Comparison of ENCODE assay signal across 12 mouse cellular contexts in genomic region chr3:146423710-146424109, GRCm38 (mm10). TPM values are rescaled to one million over a fixed set of nuclear protein-coding genes. Genes with fewer than 3 reads are reported as not detected.
A peak's percentile ranks its signal among the peaks of the same experiment; 100 is the strongest.
DNase-seq lines count a peak whose midpoint lies in the region; ATAC-seq and TF ChIP-seq lines count a peak whose summit lies in the region.
"Had no signal": no experiment of that assay in that cellular context is flagged by ENCODE, and none has a peak within 500 bp of the region (broad histone marks: within the 10 kb centered on the region; RNA-seq: fewer than 3 reads in every experiment).

No protein-coding gene starts in this region.

- H3K4me2 ChIP-seq in liver, postnatal 0 days (ENCODE audit: low read depth, low read length), result no peak overlapping the region
- H3K4me2 ChIP-seq: heart, embryonic 13.5 days; hindbrain, embryonic 15.5 days; lung, embryonic 15.5 days had no signal

- TF ChIP-seq CTCF in lung, adult 2 months (IDR thresholded peaks at IDR 0.05; ENCODE audit: insufficient read depth, low read length), result 0 out of 2 replicates have a peak, but pooled peaks have one; percentile 30
- peak; percentile 67 for TF ChIP-seq CTCF in E14TG2a.4 (conservative IDR thresholded peaks at IDR 0.05; ENCODE audit: low read length)
- TF ChIP-seq CTCF in liver, postnatal 0 days (IDR thresholded peaks at IDR 0.05; ENCODE audit: low read depth), result peak; percentile 51

- no peak for ATAC-seq in liver, postnatal 0 days
- ATAC-seq in erythroid progenitor cell, adult 5-6 weeks (replicated peaks; ENCODE audit: low FRiP score, poor library complexity, severe bottlenecking), result no peak

- no peaks in the 10 kb centered on the region for H3K9me3 ChIP-seq in E14TG2a.4 (ENCODE audit: low read length)
- no peaks in the 10 kb centered on the region for H3K9me3 ChIP-seq in liver, postnatal 0 days (ENCODE audit: low read length)
- H3K9me3 ChIP-seq: heart, embryonic 13.5 days; hindbrain, embryonic 15.5 days; lung, embryonic 15.5 days had no signal

- no peaks in the 10 kb centered on the region for H3K27me3 ChIP-seq in E14TG2a.4 (ENCODE audit: insufficient read depth, low read length)
- H3K27me3 ChIP-seq in liver, postnatal 0 days (ENCODE audit: insufficient read depth, low read length), result no peaks in the 10 kb centered on the region
- H3K27me3 ChIP-seq: heart, embryonic 13.5 days; hindbrain, embryonic 15.5 days; lung, embryonic 15.5 days had no signal

- no peak overlapping the region for H3K27ac ChIP-seq in liver, postnatal 0 days (ENCODE audit: low read depth)
- H3K27ac ChIP-seq: heart, embryonic 13.5 days; hindbrain, embryonic 15.5 days; lung, embryonic 15.5 days had no signal

- 89% methylated on average over 7 of the region's 7 CpGs for WGBS in lung, adult 2 months
- 87% methylated on average over 7 of the region's 7 CpGs for WGBS in liver, postnatal 0 days (ENCODE audit: insufficient replicate concordance)

- DNase-seq in embryo, embryonic 10 days (ENCODE audit: low spot score), result peak; percentile 23
- no peak for DNase-seq in embryo, embryonic 11 days
- no peak for DNase-seq in lung, adult 2 months
- no peak for DNase-seq in lung, adult 18-20 months
- no peak for DNase-seq in liver, postnatal 0 days
- DNase-seq in adipocyte (ENCODE audit: low spot score), result no peak
- DNase-seq: kidney, postnatal 4 days had no signal

- peaks cover 3% of the 10 kb centered on the region; the same call in 1 of the 2 replicates for H3K4me1 ChIP-seq in lung, adult 2 months (ENCODE audit: control insufficient read depth, insufficient read depth, low read length)
- H3K4me1 ChIP-seq in E14TG2a.4 (replicated peaks; ENCODE audit: low read depth, low read length), result peaks cover 50% of the 10 kb centered on the region
- no peaks in the 10 kb centered on the region for H3K4me1 ChIP-seq in liver, postnatal 0 days (ENCODE audit: insufficient read depth)

- no peak overlapping the region for H3K4me3 ChIP-seq in lung, adult 2 months (replicated peaks; ENCODE audit: extremely low read depth, low read depth, low read length)
- no peak overlapping the region for H3K4me3 ChIP-seq in E14TG2a.4 (replicated peaks; ENCODE audit: low read length)
- H3K4me3 ChIP-seq in liver, postnatal 0 days (ENCODE audit: low read depth, low read length), result no peak overlapping the region
- H3K4me3 ChIP-seq: heart, embryonic 13.5 days; hindbrain, embryonic 15.5 days; lung, embryonic 15.5 days had no signal

- no peak for TF ChIP-seq POLR2A in lung, adult 2 months (IDR thresholded peaks at IDR 0.05; ENCODE audit: borderline replicate concordance, extremely low read depth, low read depth, low read length)

- peaks cover 73% of the 10 kb centered on the region for H3K36me3 ChIP-seq in E14TG2a.4 (ENCODE audit: insufficient read depth, low read length)
- peaks cover 46% of the 10 kb centered on the region for H3K36me3 ChIP-seq in liver, postnatal 0 days (replicated peaks; ENCODE audit: insufficient read depth, low read length)

- TF ChIP-seq EP300 in liver, postnatal 0 days (IDR thresholded peaks at IDR 0.05; ENCODE audit: low read depth), result no peak

- H3K9ac ChIP-seq in liver, postnatal 0 days (replicated peaks), result no peak overlapping the region
- H3K9ac ChIP-seq: heart, embryonic 13.5 days; hindbrain, embryonic 15.5 days; lung, embryonic 15.5 days had no signal

RNA-seq across cellular contexts. Expression of gene Ssx2ip, which starts 19.3 kb away (rescaled TPM):
- 5.9 and 7.2 TPM in 2 replicates for polyA plus RNA-seq in lung, adult 2 months (2012; rRNA removed)
- 19.3 and 22.4 TPM in 2 replicates for polyA plus RNA-seq in liver, postnatal 0 days (2015; fragmentation: Nextera tagmentation; extraction: Ambion mirVana)
- 52.4 and 68.1 TPM in 2 replicates for total RNA-seq in erythroid progenitor cell, adult 5-6 weeks (2015; ENCODE audit: low replicate concordance)
- total RNA-seq in erythroid progenitor cell, adult 5-6 weeks (2017; ENCODE audit: low replicate concordance), result 100 and 129 TPM in 2 replicates

RNA-seq across cellular contexts. Expression of gene Ctbs, which starts 25.9 kb away (rescaled TPM):
- 4.9 and 5.6 TPM in 2 replicates for polyA plus RNA-seq in lung, adult 2 months (2012; rRNA removed)
- polyA plus RNA-seq in liver, postnatal 0 days (2015; fragmentation: Nextera tagmentation; extraction: Ambion mirVana), result 8.3 and 9.9 TPM in 2 replicates
- total RNA-seq in erythroid progenitor cell, adult 5-6 weeks (2015; ENCODE audit: low replicate concordance), result 4.3 and 5.4 TPM in 2 replicates
- 0.53 and 0.64 TPM in 2 replicates for total RNA-seq in erythroid progenitor cell, adult 5-6 weeks (2017; ENCODE audit: low replicate concordance)
